Mouse (Mus musculus) thymus, postnatal 14 days (tissue): ENCODE results near the gene Creg1.
"Not testable (repeated sequence)": the region's sequence is repeated elsewhere in the genome, so short reads cannot be mapped to it uniquely, and the experiment has no call there.

ENCODE experiments used
- DNase-seq: peaks from one replicate; pipeline ENCODE4 v3.0.0; 2021

Creg1 gene

DNA sequence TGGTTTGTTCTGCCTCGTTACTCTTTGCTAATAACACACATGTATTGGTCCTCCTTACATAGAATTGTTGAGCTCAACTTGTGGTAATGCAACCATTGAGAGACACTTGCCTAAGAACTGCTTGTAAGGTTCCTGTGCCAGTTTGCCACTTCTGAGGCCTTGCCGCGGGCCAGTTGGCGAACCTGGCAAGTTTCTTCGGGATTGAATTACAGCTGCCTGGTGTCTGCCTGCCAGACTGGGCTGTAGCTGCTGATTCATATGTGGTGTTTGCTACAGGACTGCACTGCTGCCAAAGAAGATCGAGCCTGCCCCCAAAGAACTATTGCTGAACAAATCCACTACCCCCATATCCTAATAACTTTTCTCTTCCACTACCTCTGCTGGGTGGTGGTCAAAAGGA is 9.3 kb upstream of the Creg1 start:
- no peak for DNase-seq

DNA sequence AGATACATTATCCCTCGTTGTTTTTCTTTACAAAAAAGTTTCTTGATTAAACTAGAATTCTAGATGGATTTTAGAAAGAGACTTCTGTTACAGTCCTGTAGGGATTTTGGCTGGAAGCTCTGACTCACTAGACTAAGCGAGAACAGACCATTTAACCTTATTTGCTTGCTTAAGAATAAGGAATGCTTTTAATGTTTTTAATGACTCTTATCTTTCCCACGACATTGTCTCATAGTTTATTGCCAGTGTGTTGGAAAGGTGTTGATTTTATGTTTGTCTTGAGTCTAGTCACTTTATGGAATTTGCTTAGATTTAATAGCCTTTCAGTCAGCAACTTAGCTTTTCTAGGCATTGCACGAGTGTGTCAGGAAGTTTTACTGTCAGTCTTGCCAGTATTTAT is 8.4 kb upstream of the Creg1 start:
- no peak for DNase-seq

DNA sequence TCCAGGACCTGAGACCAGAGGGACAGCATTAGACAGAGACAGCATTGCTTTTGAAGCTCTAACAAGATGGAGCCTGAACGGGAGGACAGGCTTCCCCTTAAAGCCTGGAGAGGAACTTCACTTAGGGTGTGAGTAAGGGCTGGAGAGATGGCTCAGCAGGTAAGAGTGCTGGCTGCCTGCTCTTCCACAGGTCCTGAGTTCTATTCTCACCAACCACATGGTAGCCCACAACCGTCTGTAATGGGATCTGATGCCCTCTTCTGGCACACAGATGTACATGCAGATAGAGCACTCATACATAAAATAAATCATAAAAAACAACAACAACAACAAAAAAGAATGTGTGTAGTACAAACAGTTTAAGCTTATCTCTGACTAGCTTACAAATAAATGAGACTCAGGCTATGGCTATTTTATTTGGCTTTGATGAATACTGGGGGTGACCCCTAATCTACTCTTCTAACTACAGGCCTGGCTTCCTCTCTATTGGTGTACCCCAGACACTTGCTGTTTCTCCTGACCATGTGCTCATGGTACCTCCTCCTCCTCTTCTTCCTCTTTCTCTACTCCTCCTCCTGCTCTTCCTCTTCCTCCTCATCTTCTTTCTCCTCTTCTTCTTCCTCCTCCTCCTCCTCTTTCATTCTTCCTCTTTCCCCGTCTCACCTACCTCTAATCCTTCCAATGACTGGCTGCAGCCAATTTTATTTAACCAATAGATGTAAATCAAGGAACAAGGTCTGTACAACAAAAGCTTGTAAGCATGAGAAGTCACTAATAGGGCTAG is 1.8 kb upstream of the Creg1 start:
- DNase-seq: no peak

DNA sequence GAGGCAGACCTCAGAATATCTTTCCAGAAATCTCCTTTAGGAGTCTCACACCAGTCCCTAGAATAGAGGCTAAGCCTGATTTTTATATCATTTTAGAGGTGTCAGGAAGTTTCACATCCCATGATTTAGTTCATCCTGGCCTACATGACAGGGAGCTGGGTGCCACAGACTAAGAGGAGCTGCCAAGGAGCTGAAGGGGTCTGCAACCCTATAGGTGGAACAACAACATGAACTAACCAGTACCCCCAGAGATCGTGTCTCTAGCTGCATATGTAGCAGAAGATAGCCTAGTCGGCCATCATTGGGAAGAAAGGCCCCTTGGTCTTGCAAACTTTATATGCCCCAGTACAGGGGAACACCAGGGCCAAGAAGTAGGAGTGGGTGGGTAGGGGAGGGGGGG is 1.0 kb upstream of the Creg1 start:
- DNase-seq: not testable (repeated sequence)

DNA sequence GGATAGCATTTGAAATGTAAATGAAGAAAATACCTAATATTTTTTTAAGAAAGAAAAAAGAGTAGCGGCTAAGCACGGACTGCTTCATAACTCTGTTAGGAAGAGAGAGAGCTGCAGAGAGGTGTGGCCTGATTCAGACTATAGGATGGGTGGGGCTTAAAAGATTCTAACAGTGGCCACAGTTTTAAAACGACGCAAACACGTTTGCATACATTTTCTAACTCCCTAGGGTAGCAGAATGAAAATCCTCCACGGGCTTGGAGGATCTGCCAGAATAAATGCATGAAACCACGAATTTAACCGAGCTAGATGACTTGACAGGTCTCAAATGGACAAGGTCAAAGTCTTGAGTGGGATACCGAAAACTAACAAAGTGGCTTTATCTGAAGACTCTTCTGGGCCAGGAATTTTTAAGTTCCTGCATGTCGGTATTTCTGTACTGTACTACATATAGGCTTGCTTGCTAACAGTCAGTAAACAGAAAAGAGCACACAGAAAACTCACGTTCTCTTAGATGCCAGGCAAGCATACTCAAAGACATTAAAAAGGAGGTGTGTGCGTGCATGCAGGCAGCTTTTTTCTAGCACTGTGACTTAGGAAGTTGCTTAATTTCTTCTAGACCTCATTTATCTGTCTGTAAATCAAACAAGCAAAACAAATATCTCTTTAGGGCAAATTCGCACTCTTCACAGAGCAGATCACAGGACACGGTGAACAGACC is 472 bp upstream of the Creg1 start:
- no peak for DNase-seq

DNA sequence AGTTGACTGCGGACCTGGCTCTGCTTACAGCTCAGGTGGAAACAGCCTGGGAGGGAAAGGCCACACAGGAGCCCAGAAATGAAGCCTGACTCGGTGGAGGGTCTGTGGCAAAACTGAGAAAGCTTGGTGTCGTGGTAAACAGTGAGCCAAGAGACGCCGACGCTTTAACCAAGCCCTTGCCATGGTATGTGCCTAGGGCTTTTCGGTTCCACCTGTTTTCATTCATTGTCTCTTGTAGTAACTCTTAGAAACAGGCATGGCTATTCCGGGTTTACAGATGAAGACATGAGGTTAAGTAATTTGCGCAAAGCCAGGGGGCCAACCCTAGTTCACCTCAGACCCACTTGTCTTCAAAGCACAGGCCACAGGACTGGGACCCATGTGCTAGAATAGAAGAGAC is 1.0 kb downstream of the Creg1 start:
- DNase-seq: no peak

DNA sequence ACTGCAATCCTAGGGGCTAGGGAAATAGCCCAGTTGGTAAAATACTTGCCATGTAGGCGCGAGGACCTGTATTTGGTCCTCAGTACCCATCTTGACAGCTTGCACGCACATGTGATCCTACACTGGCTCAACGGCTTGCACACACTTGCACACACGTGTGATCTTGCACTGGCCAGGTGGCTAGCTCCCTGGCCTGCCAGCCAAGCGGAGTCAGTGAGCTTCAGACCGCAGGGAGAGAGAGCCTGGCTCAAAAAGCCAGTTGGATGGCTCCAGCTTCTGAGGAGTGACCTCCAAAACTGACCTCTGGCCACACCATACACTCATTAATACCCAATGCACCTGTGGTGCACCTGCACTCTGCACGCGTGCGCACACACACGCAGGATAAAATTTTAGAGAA is 1.5 kb downstream of the Creg1 start:
- no peak for DNase-seq

DNA sequence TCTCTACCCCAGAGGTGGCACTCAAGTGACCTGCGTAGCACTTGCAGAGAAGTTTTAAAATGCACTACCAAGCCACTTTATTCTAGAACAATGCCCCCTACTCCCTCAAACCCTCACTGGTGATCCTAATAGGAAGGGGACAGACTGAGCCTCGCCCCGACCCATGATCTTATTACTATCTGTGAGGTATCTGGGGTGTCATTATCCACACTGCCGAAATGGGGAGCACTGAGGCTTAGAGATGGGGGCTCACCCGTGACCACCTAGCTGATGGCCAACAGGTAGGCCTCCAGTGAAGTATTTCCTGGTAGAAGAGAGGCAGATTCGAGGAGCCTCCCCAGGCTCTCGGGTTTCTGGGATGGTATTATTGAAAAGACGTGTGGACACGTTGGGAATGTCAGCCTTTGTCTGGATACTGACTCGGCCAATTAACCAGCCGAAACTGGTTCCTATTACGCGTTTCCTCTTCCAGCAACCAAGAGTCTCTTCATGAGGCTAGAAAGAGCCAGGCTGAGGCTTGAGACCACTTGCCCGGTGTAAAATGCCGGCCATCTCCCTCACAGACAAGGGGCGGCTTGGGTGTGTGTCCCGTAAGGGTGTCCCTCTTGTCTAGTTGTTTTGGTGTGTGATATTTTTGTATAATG is 2.2 kb downstream of the Creg1 start:
- DNase-seq: no peak

DNA sequence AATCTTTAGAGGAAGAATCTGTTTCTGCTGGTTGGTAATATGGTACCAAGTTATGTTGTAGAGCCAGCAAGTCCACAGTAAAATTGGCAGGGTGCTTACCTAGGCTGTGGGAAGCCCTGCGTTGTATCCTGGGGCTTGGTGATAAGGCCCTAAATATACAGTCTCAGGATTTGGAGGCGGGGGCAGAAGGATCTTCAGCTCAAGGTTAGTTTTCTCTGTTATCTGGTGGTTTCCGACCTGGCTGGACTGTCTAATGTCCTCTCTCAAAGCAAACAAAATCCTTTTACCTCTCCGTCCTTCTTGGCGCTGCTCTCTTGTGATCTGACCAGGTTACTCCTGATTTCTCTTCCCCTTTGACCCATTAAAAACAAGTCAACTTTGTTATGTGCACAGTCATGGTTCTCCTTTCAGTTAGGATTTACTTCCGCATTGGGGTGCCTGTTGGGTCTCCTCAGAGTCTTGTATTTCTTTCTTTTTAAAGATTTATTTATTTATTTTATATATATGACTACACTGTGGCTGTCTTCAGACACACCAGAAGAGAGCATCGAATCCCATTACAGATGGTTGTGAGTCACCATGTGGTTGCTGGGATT is 2.8 kb downstream of the Creg1 start:
- DNase-seq: no peak

DNA sequence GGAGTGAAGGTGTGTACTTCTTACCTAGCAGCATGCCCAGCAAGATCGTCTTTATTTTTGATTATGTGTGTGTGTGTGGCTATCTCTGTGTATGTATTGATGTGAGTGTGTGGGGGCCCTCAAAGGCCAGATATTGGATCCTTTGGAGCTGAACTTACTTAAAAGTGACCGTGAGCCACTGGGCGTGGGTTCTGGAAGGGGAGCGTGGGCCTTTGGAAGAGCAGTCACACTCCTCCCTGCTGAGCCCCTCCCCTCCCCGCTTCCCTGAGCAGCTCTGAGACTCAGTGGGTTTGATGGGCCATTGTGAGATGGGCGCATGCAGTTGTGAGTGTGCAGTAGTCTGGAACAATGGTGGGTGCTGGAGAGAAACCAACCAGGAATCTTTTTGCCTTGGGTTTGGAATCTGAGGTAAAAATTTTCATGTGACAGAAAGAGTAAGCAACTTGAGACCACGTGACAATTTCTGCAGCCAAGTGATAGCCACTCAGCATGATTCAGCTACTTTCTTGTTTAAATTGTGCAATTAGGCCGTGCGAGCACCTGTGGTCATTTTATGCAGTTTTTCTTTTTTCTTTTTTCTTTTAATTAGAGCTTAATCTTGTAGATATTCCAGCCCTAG is 5.5 kb downstream of the Creg1 start:
- DNase-seq: no peak

DNA sequence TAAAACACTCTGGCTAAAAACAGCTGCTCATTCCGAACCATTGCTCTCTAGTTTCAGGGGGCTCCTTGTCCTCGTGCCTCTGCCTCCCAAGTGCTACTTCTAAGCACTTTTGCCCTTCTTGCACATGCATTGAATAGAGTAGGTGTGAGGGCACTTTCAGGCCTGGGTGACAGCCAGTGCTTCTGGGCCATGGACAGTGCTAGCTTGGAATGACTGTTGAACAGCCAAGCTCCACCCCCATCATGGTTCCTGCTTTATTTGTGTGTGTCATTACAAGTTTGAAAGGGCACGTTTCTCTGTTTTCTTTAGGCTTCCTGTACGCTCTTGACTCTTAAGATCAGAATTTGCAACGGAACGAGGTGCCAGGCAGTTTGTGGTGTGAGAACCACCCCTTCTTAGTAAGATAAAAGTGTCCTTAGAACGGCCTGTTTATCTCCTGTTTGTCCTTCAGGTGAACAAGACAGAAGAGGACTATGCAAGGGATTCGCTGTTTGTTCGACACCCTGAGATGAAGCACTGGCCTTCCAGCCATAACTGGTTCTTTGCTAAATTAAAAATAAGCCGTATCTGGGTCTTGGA is 6.7 kb downstream of the Creg1 start:
- no peak for DNase-seq

DNA sequence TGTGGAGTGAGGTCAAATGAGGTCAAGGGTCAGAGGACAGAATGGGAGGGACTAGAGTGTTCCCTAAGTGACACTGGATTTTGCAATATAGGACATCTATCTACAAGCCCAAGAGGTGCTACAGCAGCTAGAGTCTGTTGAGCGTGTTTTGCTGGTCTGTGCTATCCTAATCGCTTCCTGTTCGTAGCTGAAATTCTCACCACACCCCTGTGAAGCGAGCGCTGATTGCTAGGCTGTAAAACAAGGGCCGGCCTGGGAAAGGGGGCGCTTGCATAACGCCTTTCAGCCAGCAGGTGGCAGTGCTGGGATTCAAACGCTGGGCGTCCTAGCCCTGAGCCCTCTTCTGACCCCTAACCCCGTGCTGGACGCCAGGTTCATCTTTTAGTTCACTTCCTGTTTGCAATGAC is 7.9 kb downstream of the Creg1 start:
- DNase-seq: peak; percentile 83

DNA sequence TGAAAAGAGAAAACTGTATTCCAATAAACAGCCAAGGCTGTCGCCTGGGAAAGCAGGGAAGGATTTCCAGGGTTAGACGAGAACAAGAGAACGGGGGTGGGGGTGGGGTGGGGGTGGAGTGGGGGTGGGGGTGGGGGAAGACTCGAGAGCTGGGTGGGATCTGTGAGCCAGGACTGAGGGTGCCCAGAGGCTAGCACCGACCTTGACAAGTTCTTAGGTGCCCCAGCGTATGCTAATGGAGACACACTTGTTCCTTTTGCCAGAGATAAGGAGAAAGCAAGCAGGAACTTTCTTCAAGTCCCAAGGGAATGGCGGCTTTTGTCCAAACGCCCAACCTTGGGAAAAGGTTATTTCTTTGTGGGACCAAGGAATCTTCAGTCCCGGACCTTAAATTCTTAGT is 8.5 kb downstream of the Creg1 start:
- no peak for DNase-seq

DNA sequence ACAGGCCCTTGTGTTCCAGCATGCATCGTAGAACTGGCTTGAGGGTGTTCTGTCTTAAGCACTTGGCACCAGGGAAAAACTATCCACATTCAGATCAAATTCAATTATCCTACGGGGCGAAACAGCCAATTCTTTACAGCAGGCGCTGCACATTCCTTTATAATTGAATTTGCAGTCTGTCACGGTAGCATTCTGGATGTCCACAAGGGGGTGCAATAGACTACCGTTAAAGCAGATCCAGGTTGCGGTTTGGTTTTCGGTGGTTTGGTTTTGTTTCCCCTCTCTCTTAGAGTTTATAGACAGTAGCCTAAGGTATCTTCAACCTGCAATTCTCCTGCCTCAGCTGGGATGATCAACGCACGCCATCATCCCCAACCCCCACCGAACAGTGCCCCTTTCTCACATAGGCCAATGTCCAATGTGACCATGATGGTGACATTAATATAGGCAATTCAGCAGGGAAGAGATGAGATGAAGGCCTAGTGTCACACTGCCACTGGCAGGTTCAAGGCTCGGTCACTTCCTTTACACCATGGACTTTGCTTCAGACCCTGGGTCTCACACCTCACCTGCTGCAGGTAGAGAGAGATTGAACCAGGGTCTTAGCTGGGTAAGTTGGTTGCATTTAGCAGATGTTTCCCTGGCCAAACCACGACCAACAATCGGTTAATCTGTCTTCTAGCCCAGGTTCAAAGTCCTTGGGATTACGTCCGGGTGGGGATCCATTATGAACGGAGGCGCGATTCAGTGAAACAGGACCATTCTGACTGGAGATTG is 12.2 kb downstream of the Creg1 start:
- DNase-seq: peak; percentile 81

DNA sequence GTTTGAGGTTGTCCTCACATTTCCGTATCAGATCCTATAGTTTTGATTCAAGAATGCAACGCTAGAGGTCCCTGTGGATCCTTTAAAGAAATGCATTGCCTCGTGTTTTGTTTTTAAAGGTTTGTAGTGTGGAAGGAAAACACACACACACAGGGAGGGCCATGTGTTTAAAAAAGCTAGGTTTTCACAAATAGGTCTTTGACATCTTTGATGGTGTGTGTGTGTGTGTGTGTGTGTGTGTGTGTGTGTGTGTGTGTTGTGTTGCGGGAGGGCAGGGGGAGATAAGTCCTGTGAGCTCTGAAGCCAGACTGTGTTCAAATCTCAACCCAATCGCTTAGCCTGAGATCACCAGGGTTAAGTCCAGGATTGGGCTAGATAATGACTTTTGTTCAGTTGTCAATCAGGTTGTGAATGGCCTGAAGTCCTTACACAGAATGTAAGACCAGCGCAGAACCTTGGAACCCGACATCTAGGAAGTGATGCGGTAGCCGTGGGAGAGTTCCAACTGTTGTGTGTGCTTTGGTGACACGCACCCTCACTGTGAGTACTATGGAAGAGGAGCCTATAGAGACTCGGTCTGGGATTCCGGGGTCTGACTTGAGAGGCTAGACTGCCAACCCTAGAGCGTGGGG is 16.5 kb downstream of the Creg1 start:
- peak; percentile 67 for DNase-seq

DNA sequence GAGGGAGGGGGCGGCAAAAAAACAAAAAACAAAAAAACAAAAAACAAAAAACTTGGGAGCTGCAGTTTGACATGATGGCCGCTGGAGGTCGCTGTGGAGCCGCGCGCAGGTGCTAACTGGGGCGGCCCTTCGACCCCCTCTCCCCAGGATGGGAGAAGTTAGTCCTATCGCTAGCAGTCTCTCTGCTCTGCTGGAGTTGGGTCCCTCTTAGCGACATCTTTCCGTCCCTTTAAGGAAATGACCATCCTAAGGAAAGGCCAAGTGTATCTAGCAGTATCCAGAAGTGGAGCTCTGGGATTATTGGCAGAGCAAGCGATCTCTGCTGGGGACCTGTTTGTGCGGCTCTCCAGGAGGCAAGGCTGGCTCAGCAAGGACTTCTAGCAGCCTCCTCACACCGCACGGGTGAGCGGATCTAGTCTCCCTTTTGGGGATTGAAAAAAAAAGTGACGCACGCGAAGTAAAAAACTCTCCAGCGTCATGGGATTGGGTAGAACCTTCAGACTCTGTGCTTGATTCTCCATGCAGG is 17.1 kb downstream of the Creg1 start:
- peak; percentile 75 for DNase-seq

DNA sequence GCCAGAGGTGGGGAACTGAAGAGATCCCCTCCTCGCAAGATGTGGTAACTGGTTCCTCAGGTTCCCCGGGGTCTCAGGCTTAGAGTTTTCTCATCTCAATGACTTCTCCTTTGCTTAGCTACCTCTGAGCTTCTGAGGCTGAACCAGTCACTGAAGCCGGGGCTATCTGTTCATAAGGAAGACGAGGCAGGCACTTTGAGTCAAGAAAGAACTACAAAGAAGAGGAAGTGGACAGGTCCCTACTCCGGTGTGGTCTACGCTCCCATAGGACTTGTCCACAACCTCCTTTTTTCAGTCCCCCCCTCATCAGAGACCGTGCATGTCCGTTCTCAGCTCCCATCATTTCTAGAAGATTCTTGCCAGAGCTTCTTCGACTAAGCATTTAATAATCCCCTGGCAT is 17.9 kb downstream of the Creg1 start:
- DNase-seq: no peak

DNA sequence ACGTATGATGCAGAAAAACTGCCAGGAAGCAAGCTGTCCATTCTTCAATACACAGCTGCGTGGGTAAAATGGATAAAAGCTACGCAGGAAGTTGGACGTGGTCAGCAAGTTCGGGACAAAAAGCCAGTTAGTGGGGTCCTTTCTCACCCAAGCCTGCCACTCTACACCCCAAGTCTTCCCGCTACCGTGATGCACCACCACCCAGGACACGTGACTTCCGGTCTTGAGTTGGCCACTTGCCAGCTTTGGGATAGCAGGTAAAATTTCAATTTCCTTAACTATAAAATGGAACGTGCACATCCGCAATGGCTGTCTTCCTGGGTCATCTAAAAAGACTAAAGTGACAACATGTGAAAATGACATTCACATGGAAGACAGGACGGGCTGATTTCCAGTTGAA is 18.4 kb downstream of the Creg1 start:
- DNase-seq: no peak

DNA sequence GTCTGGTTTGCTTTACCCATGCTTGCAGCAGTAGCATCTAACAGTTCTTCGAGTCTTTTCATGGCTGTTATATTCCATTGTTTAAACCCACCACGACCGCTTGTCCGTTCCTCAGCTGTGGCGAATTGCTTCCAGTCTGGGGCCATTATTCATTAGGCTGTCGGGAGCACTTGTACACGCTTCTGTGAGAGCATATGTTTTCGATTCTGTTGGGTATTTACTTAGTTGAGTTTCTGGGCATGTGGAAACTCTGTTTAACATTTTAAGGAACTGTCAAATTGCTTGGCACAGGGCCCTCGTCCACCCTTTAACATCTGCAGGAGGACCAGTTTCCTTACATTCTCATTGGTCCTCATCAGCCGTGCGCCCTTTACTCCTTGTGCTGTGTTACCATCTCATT is 22.8 kb downstream of the Creg1 start:
- no peak for DNase-seq

DNA sequence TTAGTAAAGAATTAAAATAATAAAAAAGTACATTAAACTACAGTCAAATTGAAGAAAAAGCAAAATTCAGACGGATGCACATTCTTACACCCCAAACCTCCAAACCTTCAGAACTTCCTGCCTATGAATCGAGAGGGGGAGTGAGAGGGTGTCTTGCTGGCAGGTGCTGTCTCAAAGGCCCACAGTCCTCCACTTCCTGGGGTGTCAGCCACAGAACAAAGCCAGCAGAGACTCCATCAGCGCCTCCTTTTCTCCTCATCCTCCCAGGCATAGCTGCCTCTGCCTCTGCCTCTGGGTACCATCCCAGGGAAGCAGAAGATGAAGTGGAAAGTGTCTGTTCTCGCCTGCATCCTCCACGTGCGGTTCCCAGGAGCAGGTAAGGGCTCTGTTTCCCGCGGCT is 25.0 kb downstream of the Creg1 start, which contains the start of gene Cd247:
Gene Cd247 (plus strand): TSS at position 171 of the 400 bp plus-strand sequence.
- peak; percentile 85 for DNase-seq

DNA sequence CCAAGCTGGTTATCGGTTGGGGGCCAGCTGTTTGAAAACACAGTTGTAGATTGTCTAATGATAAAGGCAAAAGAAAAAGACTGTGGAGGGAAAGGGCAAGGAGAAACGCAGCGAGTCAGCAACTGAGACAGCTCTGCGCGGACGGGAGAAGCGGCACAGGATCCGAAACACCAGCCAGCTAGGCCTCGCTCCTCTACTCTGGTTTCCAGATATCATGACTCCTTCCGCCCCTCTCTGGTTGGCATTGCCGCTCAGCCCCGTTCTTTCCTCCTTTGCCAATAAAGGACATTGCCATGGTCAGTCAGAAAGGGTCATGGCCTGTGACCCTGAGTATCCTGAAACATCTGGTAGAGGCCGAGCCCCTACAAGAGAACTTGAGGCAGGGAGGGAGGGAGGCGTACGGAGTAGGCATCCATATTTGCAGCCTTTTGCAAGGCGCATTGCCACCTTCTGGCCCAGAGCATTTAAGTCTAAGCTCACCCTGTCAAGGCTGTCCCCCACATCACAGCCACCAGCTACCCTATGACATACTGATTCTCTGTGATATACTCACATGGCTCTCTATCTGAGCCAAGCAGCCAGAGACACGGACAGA is 25.6 kb downstream of the Creg1 start:
- DNase-seq: peak; percentile 68
